Mouse (Mus musculus) midbrain, embryonic 11.5 days (tissue): ENCODE measurements around the gene Spag17. TPM values are rescaled to one million over a fixed set of nuclear protein-coding genes. Genes with fewer than 3 reads are reported as not detected.

Source experiments
- ATAC-seq: fragments of 200-750 bp; cut with Nextera tagmentation; 2 replicates; pipeline ENCODE4 v1.8.0; 2017; ENCODE audit warnings: moderate TSS enrichment, moderate library complexity; ENCODE audit not compliant: low FRiP score
- DNase-seq: peaks from one replicate; pipeline ENCODE4 v3.0.0; 2015; ENCODE audit warnings: low spot score; ENCODE audit errors: missing footprints
- H3K27ac ChIP-seq: fragments of 300-500 bp; sonication (generic); 2 replicates; pipeline ENCODE4 v1.5.1; 2014; ENCODE audit warnings: low read depth, low read length
- H3K27me3 ChIP-seq: fragments of 300-500 bp; sonication (generic); 2 replicates; pipeline ENCODE4 v1.6.1; 2014; ENCODE audit warnings: mild to moderate bottlenecking, low read length, moderate library complexity, mixed read lengths; ENCODE audit not compliant: control insufficient read depth, insufficient read depth
- H3K36me3 ChIP-seq: fragments of 300-500 bp; sonication (generic); 2 replicates; pipeline ENCODE4 v1.6.1; 2014; ENCODE audit warnings: mild to moderate bottlenecking, low read length, moderate library complexity, mixed read lengths; ENCODE audit not compliant: control insufficient read depth, insufficient read depth
- H3K4me1 ChIP-seq: fragments of 300-500 bp; sonication (generic); 2 replicates; pipeline ENCODE4 v1.6.1; 2014; ENCODE audit warnings: low read length; ENCODE audit not compliant: control insufficient read depth, insufficient read depth
- H3K4me2 ChIP-seq: fragments of 300-500 bp; sonication (generic); 2 replicates; pipeline ENCODE4 v1.6.1; 2014; ENCODE audit warnings: mild to moderate bottlenecking, moderate library complexity
- H3K4me3 ChIP-seq: fragments of 300-500 bp; sonication (generic); 2 replicates; pipeline ENCODE4 v1.5.1; 2014; ENCODE audit warnings: low read depth, low read length
- H3K9ac ChIP-seq: fragments of 300-500 bp; sonication (generic); 2 replicates; pipeline ENCODE4 v1.6.1; 2014; ENCODE audit warnings: low read length
- H3K9me3 ChIP-seq: fragments of 300-500 bp; sonication (generic); 2 replicates; pipeline ENCODE4 v1.6.1; 2016; ENCODE audit warnings: low read length; ENCODE audit not compliant: control insufficient read depth
- WGBS: fragments of 180-500 bp; shearing (Covaris S2); extraction: QIAGEN DNeasy Blood & Tissue Kit; methylation state at CpG from one replicate; pipeline ENCODE4 v1.1.7; 2014; 5-methylcytosine and 5-hydroxymethylcytosine counted together
- polyA plus RNA-seq: library from polyadenylated mRNA; unstranded; fragments of >200 nt; fragmentation: Nextera tagmentation; extraction: Ambion mirVana; gene quantifications from 2 replicates; pipeline ENCODE4 v1.2.1, GENCODE M21; 2014

The Spag17 gene
- polyA plus RNA-seq, 1 experiment from 2014 or later = 0.18 TPM

DNA sequence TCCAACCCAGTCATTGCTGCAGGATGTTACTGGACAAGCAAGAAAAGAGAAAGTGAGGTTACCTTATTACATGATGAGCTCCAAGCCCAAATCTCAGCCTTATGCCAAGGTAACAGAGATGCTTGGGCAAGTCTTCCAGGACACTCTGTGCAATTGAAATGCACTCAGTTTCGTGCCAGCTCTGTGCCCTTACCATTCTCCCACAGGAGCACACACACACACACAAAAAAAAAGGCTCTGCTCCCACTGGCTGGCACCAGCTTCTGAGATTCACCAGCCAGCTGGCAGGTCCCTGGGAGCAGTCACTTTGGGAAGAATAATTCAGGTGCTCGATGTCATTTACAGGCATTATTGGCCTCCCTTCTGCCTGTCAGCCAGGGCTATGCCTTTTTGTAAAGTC, 221.5 kb downstream of the Spag17 start:
- Histone ChIP-seq H3K4me3 (no peak overlapping the region), H3K4me2 (no peak overlapping the region), H3K27me3 (no peaks in the 10 kb centered on the region), H3K4me1 (no peaks in the 10 kb centered on the region), H3K36me3 (no peaks in the 10 kb centered on the region), H3K9ac (no peak overlapping the region), H3K27ac (no peak overlapping the region), H3K9me3 (no peaks in the 10 kb centered on the region)
- no peak for ATAC-seq
- no peak for DNase-seq
- WGBS = 81% methylated on average over 2 of the region's 2 CpGs

DNA sequence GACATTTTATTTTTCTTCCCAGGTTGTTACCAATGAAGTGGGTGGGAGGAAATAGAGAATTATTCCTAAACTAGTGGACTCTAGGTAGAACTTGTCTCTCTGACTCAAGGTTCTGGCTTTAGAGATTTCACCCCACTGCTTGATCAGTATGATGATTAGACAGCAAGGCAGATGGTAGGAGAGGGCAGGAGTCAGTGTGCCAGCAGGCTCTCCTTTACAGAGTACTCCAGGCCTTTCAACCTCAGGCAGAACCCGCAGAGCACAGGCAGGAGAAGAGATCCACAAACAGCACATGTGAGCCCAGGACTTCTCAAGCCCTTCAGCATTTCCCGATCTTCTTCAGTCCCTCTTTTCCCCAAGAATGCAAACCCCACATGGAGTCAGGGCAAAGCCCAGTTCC, 233.5 kb downstream of the Spag17 start:
- Histone ChIP-seq H3K36me3 (no peaks in the 10 kb centered on the region), H3K4me3 (no peak overlapping the region), H3K4me1 (no peaks in the 10 kb centered on the region), H3K27ac (no peak overlapping the region), H3K27me3 (no peaks in the 10 kb centered on the region), H3K4me2 (no peak overlapping the region), H3K9ac (no peak overlapping the region), H3K9me3 (no peaks in the 10 kb centered on the region)
- ATAC-seq (no peak), DNase-seq (no peak)
- WGBS = 87% methylated on average over 2 of the region's 2 CpGs

DNA sequence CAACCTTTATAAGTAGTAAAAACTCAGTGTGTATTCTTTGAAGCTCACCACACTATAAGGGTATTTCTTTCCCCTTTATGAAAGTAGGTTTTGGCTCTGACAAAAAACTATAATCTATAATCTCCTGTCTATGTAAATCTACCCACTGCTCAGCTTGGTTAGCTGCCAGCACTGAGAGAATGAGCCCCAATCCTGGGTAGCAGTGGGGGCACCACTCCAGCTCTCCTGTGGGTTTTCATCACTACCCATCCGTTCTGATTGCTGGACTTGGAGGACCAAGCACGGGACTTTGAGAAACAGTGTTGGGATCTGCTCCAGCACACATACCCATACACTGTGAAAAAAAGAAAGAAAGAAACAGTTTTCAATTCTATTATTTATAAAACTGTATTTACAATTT, 236.8 kb downstream of the Spag17 start:
- Histone ChIP-seq H3K4me2 (no peak overlapping the region), H3K9me3 (no peaks in the 10 kb centered on the region), H3K27ac (no peak overlapping the region), H3K27me3 (no peaks in the 10 kb centered on the region), H3K36me3 (no peaks in the 10 kb centered on the region), H3K9ac (no peak overlapping the region), H3K4me3 (no peak overlapping the region), H3K4me1 (no peaks in the 10 kb centered on the region)
- no peak for DNase-seq
- ATAC-seq = no peak
- 68% methylated on average over 2 of the region's 2 CpGs for WGBS

DNA sequence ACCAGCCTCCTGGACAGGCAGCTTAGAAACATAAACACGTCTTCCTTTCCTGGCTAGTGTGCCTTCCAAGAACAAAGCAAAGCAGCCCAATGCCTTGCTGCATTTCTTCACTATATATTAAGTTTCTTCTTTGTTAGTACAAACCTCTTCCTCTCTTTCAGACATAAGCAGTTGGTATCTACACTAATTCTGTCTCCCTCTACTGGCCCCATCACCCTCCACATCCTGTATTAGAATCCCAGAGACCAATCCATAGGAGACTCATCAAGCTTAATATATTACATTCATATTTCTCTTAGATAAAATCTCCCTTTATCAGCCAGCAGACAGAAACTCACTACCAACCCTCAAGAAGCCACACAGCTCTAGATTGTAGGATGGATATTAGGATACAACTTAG, 237.2 kb downstream of the Spag17 start:
- Histone ChIP-seq H3K9me3 (no peaks in the 10 kb centered on the region), H3K36me3 (no peaks in the 10 kb centered on the region), H3K27me3 (no peaks in the 10 kb centered on the region), H3K9ac (no peak overlapping the region), H3K4me1 (no peaks in the 10 kb centered on the region), H3K4me3 (no peak overlapping the region), H3K4me2 (no peak overlapping the region), H3K27ac (no peak overlapping the region)
- DNase-seq = no peak
- 94% methylated on average over 1 of the region's 1 CpGs for WGBS
- no peak for ATAC-seq

DNA sequence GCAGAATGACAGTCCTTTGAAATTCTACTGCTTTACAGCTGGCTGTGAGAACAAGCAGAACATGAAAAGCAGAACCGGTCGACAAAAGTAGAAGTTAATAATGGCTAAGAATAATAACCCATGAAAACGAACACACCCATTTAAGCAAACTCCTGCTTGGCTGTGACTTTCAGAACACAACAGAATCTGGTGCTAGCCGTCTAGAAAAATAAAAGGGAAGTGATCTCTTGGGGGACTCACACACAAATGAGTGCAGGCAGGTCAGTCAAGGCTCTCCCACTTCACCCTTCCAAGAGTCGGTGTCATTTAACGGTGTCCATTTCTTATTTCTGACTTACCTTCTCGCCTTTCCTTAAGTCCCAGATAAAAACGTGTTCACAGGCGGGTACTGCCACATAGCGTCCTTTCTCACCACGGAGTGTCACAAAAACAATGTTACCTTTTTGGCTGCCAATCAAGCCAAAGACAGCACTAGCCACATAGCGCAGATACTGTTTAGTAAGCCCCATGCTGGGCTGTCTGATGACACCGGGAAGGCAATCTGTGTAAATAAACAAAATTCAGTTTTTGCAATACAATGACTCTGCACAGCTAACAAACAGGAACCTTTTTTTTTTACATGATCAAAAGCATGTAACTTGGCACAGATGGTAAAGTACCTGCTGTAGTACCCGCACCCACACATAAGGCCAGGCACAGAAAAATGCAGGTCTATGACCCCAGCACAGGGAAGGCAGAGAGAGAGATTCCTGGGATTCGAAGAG, 275.7 kb downstream of the Spag17 start:
- peak overlapping the region; percentile 80; the same call in 1 of the 2 replicates for H3K9ac ChIP-seq

DNA sequence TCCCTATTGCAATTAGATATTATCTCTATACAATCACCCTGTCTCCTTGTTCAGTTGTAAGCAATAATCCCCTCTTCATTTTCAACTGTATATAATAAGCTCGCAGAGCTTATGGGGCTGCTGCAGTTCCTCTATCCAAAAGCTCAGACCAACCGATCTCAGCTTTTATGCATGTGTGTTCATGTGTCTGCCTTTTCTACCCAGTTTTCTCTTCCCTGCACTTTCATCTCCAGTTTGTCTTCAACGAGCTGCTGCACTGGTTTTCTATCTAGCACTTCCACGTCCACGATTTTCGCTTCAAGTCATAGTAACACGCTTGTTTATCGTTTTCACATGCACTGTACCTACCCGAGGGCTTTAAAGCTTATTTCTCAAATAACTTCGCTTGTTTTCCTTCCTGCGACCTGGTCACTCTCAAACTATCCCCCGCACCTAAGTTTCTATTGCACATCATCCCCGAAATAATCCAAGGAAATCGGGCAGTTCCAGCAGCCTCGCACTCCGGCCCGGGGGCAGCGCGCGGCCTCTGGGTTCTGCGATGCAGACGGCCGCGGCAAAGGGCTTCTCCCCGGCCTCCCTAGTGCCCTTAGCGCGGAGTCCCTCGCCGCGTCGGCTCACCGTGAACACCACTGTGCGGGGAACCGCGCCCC, 276.6 kb downstream of the Spag17 start:
- peak overlapping the region; percentile 83 for H3K4me3 ChIP-seq
- no peaks in the 10 kb centered on the region for H3K9me3 ChIP-seq
- ATAC-seq = no peak
- no peak overlapping the region for H3K27ac ChIP-seq
- DNase-seq = peak; percentile 82
- H3K27me3 ChIP-seq = no peaks in the 10 kb centered on the region
- WGBS = 2% methylated on average over 35 of the region's 35 CpGs
- peaks cover 6% of the 10 kb centered on the region for H3K4me1 ChIP-seq
- peak overlapping the region; percentile 66 for H3K4me2 ChIP-seq
- peak overlapping the region; percentile 80 for H3K9ac ChIP-seq
- H3K36me3 ChIP-seq = peaks cover 8% of the 10 kb centered on the region; the same call in 1 of the 2 replicates

More for the DNA sequence above, 275.7 kb downstream of the Spag17 start:
- 85% methylated on average over 15 of the region's 15 CpGs for WGBS
- DNase-seq (peak; percentile 62), ATAC-seq (no peak)
- Histone ChIP-seq H3K4me2 (peak overlapping the region; percentile 66), H3K27ac (no peak overlapping the region), H3K4me3 (peak overlapping the region; percentile 83), H3K36me3 (peaks cover 11% of the 10 kb centered on the region; the same call in 1 of the 2 replicates), H3K4me1 (peaks cover 6% of the 10 kb centered on the region), H3K27me3 (no peaks in the 10 kb centered on the region), H3K9me3 (no peaks in the 10 kb centered on the region)

DNA sequence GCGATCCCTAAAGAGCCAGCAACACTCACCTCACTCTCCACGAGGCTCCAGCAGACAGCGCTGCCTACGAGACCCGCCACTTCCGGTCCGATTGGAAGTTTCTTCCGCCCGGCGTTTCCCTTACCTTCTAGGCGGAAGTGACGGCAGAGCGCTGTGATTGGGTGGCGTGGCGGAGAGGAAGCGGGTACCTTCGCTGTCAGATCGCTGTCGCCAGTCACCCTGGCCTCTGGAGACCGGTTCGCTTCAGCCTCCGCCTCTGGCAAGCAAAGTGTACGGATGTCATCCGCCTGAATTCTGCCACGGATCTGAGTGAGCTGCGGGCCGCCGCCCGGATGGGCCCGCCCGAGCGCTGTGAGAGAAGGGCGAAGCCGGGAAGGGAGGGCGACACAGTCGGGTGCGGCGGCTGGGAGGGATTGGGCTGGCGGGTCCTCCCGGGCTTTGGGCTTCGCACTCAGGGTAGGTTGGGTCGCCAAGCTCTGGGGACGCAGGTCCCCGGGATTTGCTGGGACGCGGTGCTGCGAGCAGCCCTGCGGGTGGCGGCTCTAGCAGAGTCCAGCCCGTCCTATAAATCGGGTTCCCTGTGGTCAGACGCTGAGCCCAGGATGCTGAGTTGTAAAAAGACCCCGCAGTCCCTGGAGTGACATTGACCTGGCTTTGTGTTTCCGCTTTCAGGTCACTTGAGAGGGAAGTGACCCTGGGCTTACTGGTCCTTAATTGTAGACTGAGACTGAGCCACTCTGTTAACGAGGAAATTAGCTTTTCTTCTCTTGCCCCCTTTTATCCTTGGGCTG, 277.3 kb downstream of the Spag17 start, which contains the start of the genes Gdap2 and Wdr3:
TSS of gene Gdap2 (plus strand) at position 67 of the 791 bp plus-strand sequence.
TSS of gene Wdr3 (minus strand) at position 93 of the 791 bp plus-strand sequence.
- peak; percentile 98 for DNase-seq
- peak within 1 kb of the TSS; percentile 66 for H3K4me2 ChIP-seq
- whole genome bisulfite sequencing = under 1% methylated on average over 55 of the region's 55 CpGs
- H3K4me3 ChIP-seq = peak within 1 kb of the TSS; percentile 83
- H3K27ac ChIP-seq = peak within 1 kb of the TSS; percentile 84
- H3K27me3 ChIP-seq = no peaks in the 10 kb centered on the region
- peak within 1 kb of the TSS; percentile 80 for H3K9ac ChIP-seq
- H3K4me1 ChIP-seq = peaks cover 6% of the 10 kb centered on the region
- H3K9me3 ChIP-seq = no peaks in the 10 kb centered on the region
- peak; percentile 99 for ATAC-seq
- peaks cover 8% of the 10 kb centered on the region; the same call in 1 of the 2 replicates for H3K36me3 ChIP-seq

DNA sequence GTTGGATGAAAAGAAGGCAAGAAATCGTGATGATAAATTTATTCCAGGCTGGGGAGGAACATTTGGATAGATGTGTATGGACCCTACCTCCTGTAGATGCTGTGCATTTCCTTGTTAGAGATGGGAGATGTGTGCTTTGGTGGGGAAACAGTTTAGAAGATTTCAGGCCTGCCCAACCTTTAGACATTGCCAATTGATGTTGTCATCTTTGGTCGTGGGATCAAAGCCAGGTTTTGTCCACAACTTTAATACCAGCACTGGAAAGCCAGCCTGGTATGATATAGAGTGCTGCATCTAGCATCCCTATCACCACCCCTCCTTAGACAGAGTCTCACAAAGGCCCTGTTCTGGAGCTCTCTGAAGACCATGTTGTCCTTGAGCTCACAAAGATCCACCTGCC, 278.4 kb downstream of the Spag17 start:
- Histone ChIP-seq H3K4me1 (peaks cover 6% of the 10 kb centered on the region), H3K9me3 (no peaks in the 10 kb centered on the region), H3K4me3 (no peak overlapping the region), H3K36me3 (peaks cover 6% of the 10 kb centered on the region; the same call in 1 of the 2 replicates), H3K9ac (no peak overlapping the region), H3K27ac (no peak overlapping the region), H3K4me2 (no peak overlapping the region), H3K27me3 (no peaks in the 10 kb centered on the region)
- DNase-seq (peak; percentile 72), ATAC-seq (no peak)
- WGBS = 80% methylated on average over 2 of the region's 2 CpGs
